Mouse (Mus musculus): ENCODE results near the gene Atp6v1c2. TPM values are rescaled to one million over a fixed set of nuclear protein-coding genes. Genes with fewer than 3 reads are reported as not detected.
A peak's percentile ranks its signal among the peaks of the same experiment; 100 is the strongest.

Atp6v1c2 gene
- total and polyA plus RNA-seq, 3 experiments, result 0.19 to 0.42 TPM; not detected in 1

DNA sequence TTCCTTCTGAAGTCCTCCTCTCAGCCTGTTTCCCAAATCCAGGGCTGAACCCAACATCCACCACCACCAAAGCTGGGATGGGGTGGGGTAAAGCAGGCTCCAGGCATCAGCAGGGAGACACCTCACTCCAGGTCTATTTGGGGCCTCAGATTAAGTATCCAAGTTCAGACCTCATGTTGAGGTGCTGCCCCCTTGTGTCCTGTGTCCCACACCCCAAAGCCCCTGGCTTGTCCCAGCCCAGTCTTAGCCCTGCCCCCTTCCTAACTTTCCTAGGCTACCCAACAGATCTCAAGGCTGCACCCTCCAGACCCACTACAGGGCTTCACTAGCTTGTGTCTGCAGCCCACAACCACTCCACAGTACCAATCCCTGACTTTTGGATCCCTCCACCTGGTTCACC, 87.1 kb downstream of the Atp6v1c2 start:
- H3K36me3 ChIP-seq (replicated peaks in 1 of 2; ENCODE audit: control insufficient read depth in 1 of 2, insufficient read depth in 1 of 2, low read length in 1 of 2), result no peaks in the 10 kb centered on the region
- no peak overlapping the region for H3K4me2 ChIP-seq (ENCODE audit: insufficient read depth, low read depth, poor library complexity, severe bottlenecking)
- dilution Hi-C loops (cut with MboI; ENCODE audit: extremely low pct_ligation_motif_present, extremely low pct_unique_long_range_greater_than_20kb, low sequenced_read_pairs) (no loop called here), in situ Hi-C loops (cut with MboI; ENCODE audit: low pct_ligation_motif_present, low pct_unique_long_range_greater_than_20kb, low sequenced_read_pairs) (loop anchor here (25.0 kb wide), 1 partner anchor 530 kb away; no protein-coding TSS in a partner anchor)
- no peaks in the 10 kb centered on the region for H3K9me3 ChIP-seq (replicated peaks; ENCODE audit: low read length)
- peaks cover 0 to 12% of the 10 kb centered on the region in 2 experiments; a peak in 2 of 4 replicates for H3K4me1 ChIP-seq (ENCODE audit: control insufficient read depth in 1 of 2, insufficient read depth in 2 of 2)
- no peak overlapping the region for H3K27ac ChIP-seq (ENCODE audit: insufficient read depth, low read depth)
- TF ChIP-seq CTCF (conservative IDR thresholded peaks at IDR 0.05 in 1 of 2, IDR thresholded peaks at IDR 0.05 in 1 of 2; ENCODE audit: low read depth in 2 of 2, low read length in 2 of 2) (peak in 1 of 2 experiments; percentile 52; a peak in 2 of 4 replicates), MYC (IDR thresholded peaks at IDR 0.05; ENCODE audit: low read depth, low read length) (no peak), SMC3 (IDR thresholded peaks at IDR 0.05; ENCODE audit: low read depth, low read length) (peak; percentile 32), RAD21 (IDR thresholded peaks at IDR 0.05; ENCODE audit: low read depth, low read length) (peak; percentile 26), ZNF384 (IDR thresholded peaks at IDR 0.05; ENCODE audit: low read depth, low read length) (no peak), IRF4 (IDR thresholded peaks at IDR 0.05; ENCODE audit: low read depth, low read length) (no peak)
- H3K27me3 ChIP-seq (replicated peaks), result no peaks in the 10 kb centered on the region
- DNase-seq (ENCODE audit: extremely low read depth), result no peak
- no peaks in the 10 kb centered on the region for H3K79me2 ChIP-seq (replicated peaks; ENCODE audit: control insufficient read depth, extremely low read depth, insufficient read depth, poor library complexity, severe bottlenecking)
- no peak overlapping the region for H3K4me3 ChIP-seq (replicated peaks in 1 of 3; ENCODE audit: low read depth in 2 of 3, low read length in 2 of 3, poor library complexity in 1 of 3)
- H3K9ac ChIP-seq (ENCODE audit: insufficient read depth, low read depth), result no peak overlapping the region

DNA sequence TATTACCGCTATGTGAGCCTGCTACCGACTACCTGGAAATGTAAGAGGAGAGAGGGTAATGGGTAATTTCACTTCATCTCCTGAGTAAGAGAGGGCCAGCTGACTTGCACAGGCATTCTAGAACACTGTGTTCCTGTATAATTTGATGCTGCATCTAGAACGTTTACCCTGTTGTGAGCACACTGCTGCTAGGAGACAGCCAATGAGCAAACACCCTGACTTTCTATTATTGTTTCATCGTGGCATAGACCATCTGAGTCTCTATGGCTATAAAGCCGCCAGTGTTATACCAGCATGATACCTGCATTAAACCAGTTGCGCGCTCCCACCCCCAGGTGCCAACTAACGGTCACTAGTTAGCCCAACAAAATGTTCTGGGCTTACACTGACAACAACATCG, 87.5 kb downstream of the Atp6v1c2 start:
- Histone ChIP-seq H3K9ac (ENCODE audit: insufficient read depth, low read depth) (no peak overlapping the region), H3K27me3 (replicated peaks) (no peaks in the 10 kb centered on the region), H3K9me3 (replicated peaks; ENCODE audit: low read length) (no peaks in the 10 kb centered on the region), H3K36me3 (replicated peaks in 1 of 2; ENCODE audit: control insufficient read depth in 1 of 2, insufficient read depth in 1 of 2, low read length in 1 of 2) (no peaks in the 10 kb centered on the region), H3K79me2 (replicated peaks; ENCODE audit: control insufficient read depth, extremely low read depth, insufficient read depth, poor library complexity, severe bottlenecking) (no peaks in the 10 kb centered on the region), H3K4me2 (ENCODE audit: insufficient read depth, low read depth, poor library complexity, severe bottlenecking) (no peak overlapping the region), H3K4me3 (replicated peaks in 1 of 3; ENCODE audit: low read depth in 2 of 3, low read length in 2 of 3, poor library complexity in 1 of 3) (no peak overlapping the region), H3K27ac (ENCODE audit: insufficient read depth, low read depth) (no peak overlapping the region), H3K4me1 (ENCODE audit: control insufficient read depth in 1 of 2, insufficient read depth in 2 of 2) (peaks cover 0 to 12% of the 10 kb centered on the region in 2 experiments; a peak in 2 of 4 replicates)
- no peak for TF ChIP-seq POLR2AphosphoS2 (IDR thresholded peaks at IDR 0.05; ENCODE audit: low read depth, low read length)
- TF ChIP-seq MAFK (IDR thresholded peaks at IDR 0.05; ENCODE audit: insufficient replicate concordance, low read length), result no peak
- no peak for TF ChIP-seq JUN (IDR thresholded peaks at IDR 0.05; ENCODE audit: insufficient read depth, low read depth, low read length)
- in situ Hi-C loops (cut with MboI; ENCODE audit: low pct_ligation_motif_present, low pct_unique_long_range_greater_than_20kb, low sequenced_read_pairs) (loop anchor here (25.0 kb wide), 1 partner anchor 529 kb away; no protein-coding TSS in a partner anchor), dilution Hi-C loops (cut with MboI; ENCODE audit: extremely low pct_ligation_motif_present, extremely low pct_unique_long_range_greater_than_20kb, low sequenced_read_pairs) (no loop called here)
- DNase-seq (ENCODE audit: extremely low read depth), result no peak

DNA sequence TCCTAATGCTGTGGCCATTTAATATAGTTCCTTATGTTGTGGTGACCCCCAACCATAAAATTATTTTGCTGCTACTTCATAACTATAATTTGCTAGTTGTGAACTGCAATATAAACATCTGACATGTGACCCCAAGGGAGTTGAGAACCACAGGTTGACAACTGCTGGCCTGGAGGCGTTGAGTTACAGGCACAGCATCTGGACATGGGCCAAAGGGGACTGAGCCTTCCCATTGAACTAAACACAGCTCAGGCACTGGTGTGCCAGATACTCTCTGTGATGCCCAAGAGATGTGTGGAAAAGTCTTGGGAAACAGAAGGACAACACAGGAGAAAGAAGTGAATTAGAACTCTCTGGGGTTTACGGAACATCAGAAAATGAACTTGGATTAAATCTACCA, 88.1 kb downstream of the Atp6v1c2 start:
- in situ Hi-C loops (cut with MboI; ENCODE audit: low pct_ligation_motif_present, low pct_unique_long_range_greater_than_20kb, low sequenced_read_pairs), result loop anchor here (25.0 kb wide), 1 partner anchor 529 kb away; no protein-coding TSS in a partner anchor
- Histone ChIP-seq H3K9ac (ENCODE audit: insufficient read depth, low read depth) (no peak overlapping the region), H3K36me3 (replicated peaks in 1 of 2; ENCODE audit: control insufficient read depth in 1 of 2, insufficient read depth in 1 of 2, low read length in 1 of 2) (no peaks in the 10 kb centered on the region)

More for the DNA sequence above, 88.1 kb downstream of the Atp6v1c2 start:
- no peak overlapping the region for H3K4me3 ChIP-seq (replicated peaks in 1 of 3; ENCODE audit: low read depth in 2 of 3, low read length in 2 of 3, poor library complexity in 1 of 3)
- no peak for TF ChIP-seq E2F4 (IDR thresholded peaks at IDR 0.05; ENCODE audit: insufficient replicate concordance, low read depth, low read length)
- TF ChIP-seq JUN (IDR thresholded peaks at IDR 0.05; ENCODE audit: insufficient read depth, low read depth, low read length), result no peak
- TF ChIP-seq UBTF (IDR thresholded peaks at IDR 0.05; ENCODE audit: low read depth, low read length), result no peak
- TF ChIP-seq KAT2A (IDR thresholded peaks at IDR 0.05; ENCODE audit: insufficient replicate concordance, low read length), result no peak
- TF ChIP-seq JUND (conservative IDR thresholded peaks at IDR 0.05; ENCODE audit: low read depth, low read length), result no peak
- no peak for TF ChIP-seq ZNF384 (IDR thresholded peaks at IDR 0.05; ENCODE audit: low read depth, low read length)
- no peak for TF ChIP-seq USF2 (conservative IDR thresholded peaks at IDR 0.05; ENCODE audit: low read depth, low read length)
- H3K9me3 ChIP-seq (replicated peaks; ENCODE audit: low read length), result no peaks in the 10 kb centered on the region
- DNase-seq (ENCODE audit: extremely low read depth), result no peak
- no peaks in the 10 kb centered on the region for H3K27me3 ChIP-seq (replicated peaks)
- dilution Hi-C loops (cut with MboI; ENCODE audit: extremely low pct_ligation_motif_present, extremely low pct_unique_long_range_greater_than_20kb, low sequenced_read_pairs), result no loop called here
- no peak overlapping the region for H3K27ac ChIP-seq (ENCODE audit: insufficient read depth, low read depth)
- H3K4me2 ChIP-seq (ENCODE audit: insufficient read depth, low read depth, poor library complexity, severe bottlenecking), result no peak overlapping the region
- H3K79me2 ChIP-seq (replicated peaks; ENCODE audit: control insufficient read depth, extremely low read depth, insufficient read depth, poor library complexity, severe bottlenecking), result no peaks in the 10 kb centered on the region
- peaks cover 0 to 12% of the 10 kb centered on the region in 2 experiments; a peak in 2 of 4 replicates for H3K4me1 ChIP-seq (ENCODE audit: control insufficient read depth in 1 of 2, insufficient read depth in 2 of 2)

All from CH12.LX (cell line).